Mouse (Mus musculus) megakaryocyte, embryonic 14.5 days (primary cell): Measurements from ENCODE around the gene Tirap.

ENCODE experiments used
- FLI1 ChIP-seq: IDR thresholded peaks from 2 replicates; pipeline ENCODE4 v1.6.1; 2012; ENCODE audit warnings: low read length, inconsistent platforms, mixed read lengths
- GATA1 ChIP-seq: IDR thresholded peaks from 3 replicates; pipeline ENCODE4 v1.6.1; 2012; ENCODE audit warnings: mixed read lengths, low read length, inconsistent platforms, borderline replicate concordance

- TF ChIP-seq GATA1: no peak
- no peak for TF ChIP-seq FLI1
Observed at GRCm38 (mm10) chr9:35249476-35249875, 49.4 kb upstream of the Tirap start.
